Mouse (Mus musculus): Measurements from ENCODE around the gene Ostn.
"Not testable (repeated sequence)": the region's sequence is repeated elsewhere in the genome, so short reads cannot be mapped to it uniquely, and the experiment has no call there.

Gene Ostn

GRCm38 (mm10) chr16:27307189-27307588, at the start of gene Ostn:
Ostn (plus strand) TSS chr16:27307489.
- not testable (repeated sequence) for DNase-seq (ENCODE audit: low read depth, low spot score)

GRCm38 (mm10) chr16:27268748-27269147, 38.5 kb upstream of the Ostn start:
- DNase-seq (ENCODE audit: low read depth, low spot score), result no peak

GRCm38 (mm10) chr16:27287410-27287809, 19.9 kb upstream of the Ostn start:
- no peak for DNase-seq (ENCODE audit: low read depth, low spot score)

GRCm38 (mm10) chr16:27296508-27296907, 10.8 kb upstream of the Ostn start:
- DNase-seq (ENCODE audit: low read depth, low spot score), result no peak

GRCm38 (mm10) chr16:27296929-27297328, 10.4 kb upstream of the Ostn start:
- no peak for DNase-seq (ENCODE audit: low read depth, low spot score)

GRCm38 (mm10) chr16:27319099-27319498, 11.8 kb downstream of the Ostn start:
- no peak for DNase-seq (ENCODE audit: low read depth, low spot score)

- no peak for DNase-seq (ENCODE audit: low read depth, low spot score)
Measured at GRCm38 (mm10) chr16:27322047-27322446, 14.8 kb downstream of the Ostn start.

GRCm38 (mm10) chr16:27326463-27326862, 19.2 kb downstream of the Ostn start:
- DNase-seq (ENCODE audit: low read depth, low spot score), result no peak

- DNase-seq (ENCODE audit: low read depth, low spot score), result no peak
Measured at GRCm38 (mm10) chr16:27347521-27347920, 40.2 kb downstream of the Ostn start.

- DNase-seq (ENCODE audit: low read depth, low spot score), result no peak
Measured at GRCm38 (mm10) chr16:27348359-27348758, 41.1 kb downstream of the Ostn start.

GRCm38 (mm10) chr16:27349235-27349634, 41.9 kb downstream of the Ostn start:
- DNase-seq (ENCODE audit: low read depth, low spot score), result peak; percentile 75

- DNase-seq (ENCODE audit: low read depth, low spot score), result no peak
Measured at GRCm38 (mm10) chr16:27349878-27350532, 42.7 kb downstream of the Ostn start.

- DNase-seq (ENCODE audit: low read depth, low spot score), result no peak
Measured at GRCm38 (mm10) chr16:27354464-27354863, 47.2 kb downstream of the Ostn start.

- no peak for DNase-seq (ENCODE audit: low read depth, low spot score)
Measured at GRCm38 (mm10) chr16:27360059-27360458, 52.8 kb downstream of the Ostn start.

- no peak for DNase-seq (ENCODE audit: low read depth, low spot score)
Measured at GRCm38 (mm10) chr16:27370191-27370590, 62.9 kb downstream of the Ostn start, which contains the start of gene Uts2b. Uts2b (minus strand) TSS chr16:27370239.

- DNase-seq (ENCODE audit: low read depth, low spot score), result no peak
Measured at GRCm38 (mm10) chr16:27370700-27371099, 63.4 kb downstream of the Ostn start.

- DNase-seq (ENCODE audit: low read depth, low spot score), result no peak
Measured at GRCm38 (mm10) chr16:27374139-27374538, 66.8 kb downstream of the Ostn start.

- no peak for DNase-seq (ENCODE audit: low read depth, low spot score)
Measured at GRCm38 (mm10) chr16:27375318-27375717, 68.0 kb downstream of the Ostn start.

- no peak for DNase-seq (ENCODE audit: low read depth, low spot score)
Measured at GRCm38 (mm10) chr16:27376556-27376955, 69.3 kb downstream of the Ostn start.

GRCm38 (mm10) chr16:27382217-27382616, 74.9 kb downstream of the Ostn start:
- no peak for DNase-seq (ENCODE audit: low read depth, low spot score)

- no peak for DNase-seq (ENCODE audit: low read depth, low spot score)
Measured at GRCm38 (mm10) chr16:27384893-27385603, 77.8 kb downstream of the Ostn start.

GRCm38 (mm10) chr16:27385649-27386048, 78.4 kb downstream of the Ostn start:
- no peak for DNase-seq (ENCODE audit: low read depth, low spot score)

- DNase-seq (ENCODE audit: low read depth, low spot score), result no peak
Measured at GRCm38 (mm10) chr16:27386850-27387407, 79.6 kb downstream of the Ostn start.
